Mouse (Mus musculus): Measurements from ENCODE around the gene Gm42742. TPM values are rescaled to one million over a fixed set of nuclear protein-coding genes. Genes with fewer than 3 reads are reported as not detected.

Gm42742 gene
- polyA plus RNA-seq (2014; fragmentation: Nextera tagmentation; extraction: Ambion mirVana) = 53.4 and 64.6 TPM in 2 replicates

- Histone ChIP-seq H3K4me3 (replicated peaks; ENCODE audit: low read depth, low read length) (peak within 1 kb of the TSS; percentile 45), H3K27me3 (ENCODE audit: control insufficient read depth, insufficient read depth, low read length) (no peaks in the 10 kb centered on the region), H3K9me3 (ENCODE audit: control insufficient read depth, low read length) (no peaks in the 10 kb centered on the region), H3K9ac (replicated peaks; ENCODE audit: low read length) (peak within 1 kb of the TSS; percentile 80), H3K4me2 (ENCODE audit: low read length) (peak within 1 kb of the TSS; percentile 84), H3K4me1 (ENCODE audit: control insufficient read depth, insufficient read depth, low read length) (peaks cover 50% of the 10 kb centered on the region), H3K36me3 (ENCODE audit: control insufficient read depth, insufficient read depth, low read length) (peaks cover 31% of the 10 kb centered on the region), H3K27ac (replicated peaks; ENCODE audit: low read depth, low read length) (peak within 1 kb of the TSS; percentile 80)
- ATAC-seq (ENCODE audit: low FRiP score, low TSS enrichment) = peak; percentile 21; the same call in 1 of the 2 replicates
- WGBS = under 1% methylated on average over 37 of the region's 37 CpGs
- DNase-seq = peak; percentile 75
Observed at GRCm38 (mm10) chr7:127020901-127021562, at the start of gene Gm42742, which contains the start of gene Prrt2. Gene Gm42742 (minus strand): TSS chr7:127021097. Gene Prrt2 (minus strand): TSS chr7:127021211.

- Histone ChIP-seq H3K27me3 (ENCODE audit: control insufficient read depth, insufficient read depth, low read length) (no peaks in the 10 kb centered on the region), H3K9ac (replicated peaks; ENCODE audit: low read length) (no peak overlapping the region), H3K4me3 (replicated peaks; ENCODE audit: low read depth, low read length) (no peak overlapping the region), H3K36me3 (ENCODE audit: control insufficient read depth, insufficient read depth, low read length) (no peaks in the 10 kb centered on the region), H3K27ac (replicated peaks; ENCODE audit: low read depth, low read length) (no peak overlapping the region), H3K4me1 (ENCODE audit: control insufficient read depth, insufficient read depth, low read length) (no peaks in the 10 kb centered on the region), H3K4me2 (ENCODE audit: low read length) (no peak overlapping the region), H3K9me3 (ENCODE audit: control insufficient read depth, low read length) (no peaks in the 10 kb centered on the region)
- ATAC-seq (ENCODE audit: low FRiP score, low TSS enrichment) (no peak), DNase-seq (no peak)
- 86% methylated on average over 4 of the region's 4 CpGs for WGBS
Observed at GRCm38 (mm10) chr7:127066317-127066716, 45.4 kb upstream of the Gm42742 start.

GRCm38 (mm10) chr7:127065538-127065937 lies 44.6 kb upstream of the Gm42742 start:
- Histone ChIP-seq H3K4me3 (replicated peaks; ENCODE audit: low read depth, low read length) (no peak overlapping the region), H3K4me1 (ENCODE audit: control insufficient read depth, insufficient read depth, low read length) (no peaks in the 10 kb centered on the region), H3K27me3 (ENCODE audit: control insufficient read depth, insufficient read depth, low read length) (no peaks in the 10 kb centered on the region), H3K9me3 (ENCODE audit: control insufficient read depth, low read length) (no peaks in the 10 kb centered on the region), H3K9ac (replicated peaks; ENCODE audit: low read length) (no peak overlapping the region), H3K27ac (replicated peaks; ENCODE audit: low read depth, low read length) (no peak overlapping the region), H3K4me2 (ENCODE audit: low read length) (no peak overlapping the region), H3K36me3 (ENCODE audit: control insufficient read depth, insufficient read depth, low read length) (no peaks in the 10 kb centered on the region)
- 86% methylated on average over 6 of the region's 6 CpGs for WGBS
- no peak for DNase-seq
- ATAC-seq (ENCODE audit: low FRiP score, low TSS enrichment) = no peak

- Histone ChIP-seq H3K4me1 (ENCODE audit: control insufficient read depth, insufficient read depth, low read length) (no peaks in the 10 kb centered on the region), H3K4me3 (replicated peaks; ENCODE audit: low read depth, low read length) (no peak overlapping the region), H3K9me3 (ENCODE audit: control insufficient read depth, low read length) (no peaks in the 10 kb centered on the region), H3K4me2 (ENCODE audit: low read length) (no peak overlapping the region), H3K27ac (replicated peaks; ENCODE audit: low read depth, low read length) (no peak overlapping the region), H3K27me3 (ENCODE audit: control insufficient read depth, insufficient read depth, low read length) (no peaks in the 10 kb centered on the region), H3K9ac (replicated peaks; ENCODE audit: low read length) (no peak overlapping the region), H3K36me3 (ENCODE audit: control insufficient read depth, insufficient read depth, low read length) (no peaks in the 10 kb centered on the region)
- ATAC-seq (ENCODE audit: low FRiP score, low TSS enrichment) = no peak
- 78% methylated on average over 5 of the region's 5 CpGs for WGBS
- DNase-seq = no peak
Observed at GRCm38 (mm10) chr7:127055026-127055585, 34.2 kb upstream of the Gm42742 start.

- Histone ChIP-seq H3K36me3 (ENCODE audit: control insufficient read depth, insufficient read depth, low read length) (no peaks in the 10 kb centered on the region), H3K27ac (replicated peaks; ENCODE audit: low read depth, low read length) (peak within 1 kb of the TSS; percentile 56; the same call in 1 of the 2 replicates), H3K27me3 (ENCODE audit: control insufficient read depth, insufficient read depth, low read length) (no peaks in the 10 kb centered on the region), H3K9ac (replicated peaks; ENCODE audit: low read length) (peak within 1 kb of the TSS; percentile 57), H3K9me3 (ENCODE audit: control insufficient read depth, low read length) (no peaks in the 10 kb centered on the region), H3K4me2 (ENCODE audit: low read length) (peak within 1 kb of the TSS; percentile 94), H3K4me1 (ENCODE audit: control insufficient read depth, insufficient read depth, low read length) (peaks cover 12% of the 10 kb centered on the region), H3K4me3 (replicated peaks; ENCODE audit: low read depth, low read length) (peak within 1 kb of the TSS; percentile 61)
- peak; percentile 78 for ATAC-seq (ENCODE audit: low FRiP score, low TSS enrichment)
- peak; percentile 95 for DNase-seq
- WGBS = under 1% methylated on average over 52 of the region's 53 CpGs
Observed at GRCm38 (mm10) chr7:127041851-127042672, 21.2 kb upstream of the Gm42742 start, which contains the start of gene Kif22. Gene Kif22 (minus strand): TSS chr7:127042471.

- 93% methylated on average over 1 of the region's 1 CpGs for WGBS
- ATAC-seq (ENCODE audit: low FRiP score, low TSS enrichment) (no peak), DNase-seq (no peak)
- H3K4me2 ChIP-seq (ENCODE audit: low read length) = no peak overlapping the region
- no peak overlapping the region for H3K27ac ChIP-seq (replicated peaks; ENCODE audit: low read depth, low read length)
- no peak overlapping the region for H3K4me3 ChIP-seq (replicated peaks; ENCODE audit: low read depth, low read length)
- peaks cover 8% of the 10 kb centered on the region for H3K4me1 ChIP-seq (ENCODE audit: control insufficient read depth, insufficient read depth, low read length)
- H3K36me3 ChIP-seq (ENCODE audit: control insufficient read depth, insufficient read depth, low read length) = peaks cover 22% of the 10 kb centered on the region; the same call in 1 of the 2 replicates
- H3K27me3 ChIP-seq (ENCODE audit: control insufficient read depth, insufficient read depth, low read length) = no peaks in the 10 kb centered on the region
- no peak overlapping the region for H3K9ac ChIP-seq (replicated peaks; ENCODE audit: low read length)
- no peaks in the 10 kb centered on the region for H3K9me3 ChIP-seq (ENCODE audit: control insufficient read depth, low read length)
Observed at GRCm38 (mm10) chr7:127031244-127031643, 10.3 kb upstream of the Gm42742 start.

- H3K9me3 ChIP-seq (ENCODE audit: control insufficient read depth, low read length) = no peaks in the 10 kb centered on the region
- H3K27me3 ChIP-seq (ENCODE audit: control insufficient read depth, insufficient read depth, low read length) = no peaks in the 10 kb centered on the region
- no peak overlapping the region for H3K4me3 ChIP-seq (replicated peaks; ENCODE audit: low read depth, low read length)
- DNase-seq (no peak), ATAC-seq (ENCODE audit: low FRiP score, low TSS enrichment) (no peak)
- H3K27ac ChIP-seq (replicated peaks; ENCODE audit: low read depth, low read length) = no peak overlapping the region
- 100% methylated on average over 1 of the region's 1 CpGs for WGBS
- no peak overlapping the region for H3K4me2 ChIP-seq (ENCODE audit: low read length)
- H3K4me1 ChIP-seq (ENCODE audit: control insufficient read depth, insufficient read depth, low read length) = peaks cover 8% of the 10 kb centered on the region
- peaks cover 22% of the 10 kb centered on the region; the same call in 1 of the 2 replicates for H3K36me3 ChIP-seq (ENCODE audit: control insufficient read depth, insufficient read depth, low read length)
- no peak overlapping the region for H3K9ac ChIP-seq (replicated peaks; ENCODE audit: low read length)
Observed at GRCm38 (mm10) chr7:127030172-127030571, 9.3 kb upstream of the Gm42742 start.

GRCm38 (mm10) chr7:127027885-127028284 lies 7.0 kb upstream of the Gm42742 start:
- Histone ChIP-seq H3K27ac (replicated peaks; ENCODE audit: low read depth, low read length) (peak overlapping the region; percentile 100), H3K27me3 (ENCODE audit: control insufficient read depth, insufficient read depth, low read length) (no peaks in the 10 kb centered on the region), H3K4me2 (ENCODE audit: low read length) (peak overlapping the region; percentile 91), H3K9ac (replicated peaks; ENCODE audit: low read length) (peak overlapping the region; percentile 99), H3K4me1 (ENCODE audit: control insufficient read depth, insufficient read depth, low read length) (peaks cover 27% of the 10 kb centered on the region), H3K36me3 (ENCODE audit: control insufficient read depth, insufficient read depth, low read length) (peaks cover 29% of the 10 kb centered on the region), H3K9me3 (ENCODE audit: control insufficient read depth, low read length) (no peaks in the 10 kb centered on the region), H3K4me3 (replicated peaks; ENCODE audit: low read depth, low read length) (peak overlapping the region; percentile 95)
- WGBS = 59% methylated on average over 8 of the region's 8 CpGs
- DNase-seq (no peak), ATAC-seq (ENCODE audit: low FRiP score, low TSS enrichment) (peak; percentile 0; the same call in 1 of the 2 replicates)
